Mouse (Mus musculus) right cerebral cortex, postnatal 36 days (tissue): ENCODE data around the gene Wipf1.
A peak's percentile ranks its signal among the peaks of the same experiment; 100 is the strongest.
"Not testable (repeated sequence)": the region's sequence is repeated elsewhere in the genome, so short reads cannot be mapped to it uniquely, and the experiment has no call there.

Source experiments
- DNase-seq, 2 experiments: peaks; one replicate each; pipeline ENCODE4 v3.0.0; 2022; ENCODE audit warnings: low spot score in 2 of 2, mixed read lengths in 1 of 2

Gene Wipf1

GRCm38 (mm10) chr2:73529356-73530330 lies at the start of gene Wipf1:
Wipf1 (minus strand) TSS chr2:73529734.
- peak; percentile 47 to 58 for DNase-seq

- no peak for DNase-seq
Measured at GRCm38 (mm10) chr2:73579168-73579567, 49.6 kb upstream of the Wipf1 start.

DNA sequence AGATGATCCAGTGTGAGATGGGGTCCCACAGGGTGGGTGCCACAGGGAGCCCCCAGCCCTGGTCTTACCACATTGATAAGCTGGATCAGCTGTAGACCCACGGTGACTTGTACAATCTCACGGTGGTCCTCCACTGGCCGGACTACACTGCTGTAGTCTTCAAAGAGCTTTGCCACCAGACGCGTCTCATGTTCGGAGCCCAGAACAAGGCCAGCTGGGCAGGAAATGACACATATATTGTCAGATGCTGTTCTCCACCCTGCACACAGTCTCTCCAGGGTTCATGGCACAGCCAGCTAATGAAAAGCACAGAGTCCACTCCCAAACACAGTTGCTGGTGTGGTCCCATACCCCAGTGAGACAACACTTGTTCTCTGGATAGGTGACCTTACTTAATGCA lies 44.9 kb upstream of the Wipf1 start:
- DNase-seq = no peak

DNA sequence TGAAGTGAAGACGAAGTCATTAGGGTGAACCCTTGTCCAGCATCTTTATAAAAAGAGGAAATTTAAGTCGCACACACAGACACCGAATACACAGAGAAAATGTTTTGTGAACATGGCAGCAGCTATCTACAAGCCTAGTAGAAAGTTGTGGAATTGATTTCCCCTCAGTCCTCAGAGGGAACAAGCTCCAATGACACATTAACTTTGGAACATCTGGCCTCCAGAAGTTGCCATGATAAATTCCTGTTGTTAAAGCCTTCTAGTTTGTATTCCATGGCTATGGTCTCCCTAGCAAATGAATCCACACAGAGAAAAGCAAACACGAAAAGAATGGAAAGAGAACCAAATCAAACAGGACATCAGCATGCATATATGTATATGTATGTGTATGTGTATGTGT lies 44.0 kb upstream of the Wipf1 start:
- DNase-seq = no peak

GRCm38 (mm10) chr2:73572539-73573372 lies 43.2 kb upstream of the Wipf1 start:
- DNase-seq = peak; percentile 85 to 86

- no peak for DNase-seq
Measured at GRCm38 (mm10) chr2:73571901-73572300, 42.4 kb upstream of the Wipf1 start.

GRCm38 (mm10) chr2:73571304-73571703 lies 41.8 kb upstream of the Wipf1 start:
- DNase-seq = no peak

DNA sequence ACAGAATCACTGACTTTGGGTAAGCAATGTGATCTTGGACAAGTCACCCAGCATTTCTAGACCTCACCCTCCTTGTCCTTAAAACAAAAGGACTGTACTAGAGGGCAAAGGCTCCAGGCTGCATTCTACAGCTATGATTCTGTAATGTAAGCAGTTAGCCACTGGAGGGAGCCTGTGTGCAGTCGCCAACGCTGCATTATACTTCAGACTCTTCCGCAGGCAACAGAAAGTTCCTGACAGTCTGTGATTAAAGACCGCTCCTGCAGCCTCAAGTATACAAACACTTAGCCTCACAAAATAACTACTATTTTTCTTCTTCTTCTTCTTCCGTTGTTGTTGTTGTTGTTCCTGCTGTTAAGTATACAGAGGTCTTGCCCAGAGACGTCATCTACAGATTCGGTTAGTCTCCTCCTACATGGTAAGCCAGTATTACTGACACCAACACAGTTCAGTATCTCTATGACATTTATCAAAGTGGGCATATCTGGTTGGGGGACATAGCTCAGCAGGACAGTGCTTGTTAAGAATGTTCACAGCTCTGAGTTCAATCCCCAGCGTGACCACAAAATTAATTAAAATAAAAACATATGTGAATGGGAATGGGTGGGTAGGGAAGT lies 37.6 kb upstream of the Wipf1 start:
- DNase-seq = no peak

- no peak for DNase-seq
Measured at GRCm38 (mm10) chr2:73566162-73566561, 36.6 kb upstream of the Wipf1 start.

GRCm38 (mm10) chr2:73563690-73564089 lies 34.2 kb upstream of the Wipf1 start:
- DNase-seq = no peak

GRCm38 (mm10) chr2:73562656-73563055 lies 33.1 kb upstream of the Wipf1 start:
- DNase-seq = no peak

DNA sequence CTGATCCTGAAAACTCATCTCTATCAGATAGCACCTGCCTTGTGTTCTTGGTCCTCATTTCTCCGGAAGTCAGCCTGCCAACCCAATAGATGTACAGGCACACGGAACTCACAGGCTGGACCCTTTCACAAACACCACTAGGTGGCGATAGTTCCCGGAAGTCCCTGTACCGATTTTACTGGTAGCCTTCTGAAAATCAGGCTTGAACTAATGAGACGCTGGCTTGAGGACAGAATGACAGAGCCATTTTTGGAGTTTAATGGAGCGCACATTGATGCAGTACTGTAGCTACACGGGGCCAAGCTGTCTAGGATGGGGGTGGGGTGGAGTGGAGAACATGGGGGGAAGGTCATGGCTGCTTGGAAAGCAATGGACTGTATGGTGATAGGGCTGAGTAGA lies 32.1 kb upstream of the Wipf1 start:
- DNase-seq = no peak

DNA sequence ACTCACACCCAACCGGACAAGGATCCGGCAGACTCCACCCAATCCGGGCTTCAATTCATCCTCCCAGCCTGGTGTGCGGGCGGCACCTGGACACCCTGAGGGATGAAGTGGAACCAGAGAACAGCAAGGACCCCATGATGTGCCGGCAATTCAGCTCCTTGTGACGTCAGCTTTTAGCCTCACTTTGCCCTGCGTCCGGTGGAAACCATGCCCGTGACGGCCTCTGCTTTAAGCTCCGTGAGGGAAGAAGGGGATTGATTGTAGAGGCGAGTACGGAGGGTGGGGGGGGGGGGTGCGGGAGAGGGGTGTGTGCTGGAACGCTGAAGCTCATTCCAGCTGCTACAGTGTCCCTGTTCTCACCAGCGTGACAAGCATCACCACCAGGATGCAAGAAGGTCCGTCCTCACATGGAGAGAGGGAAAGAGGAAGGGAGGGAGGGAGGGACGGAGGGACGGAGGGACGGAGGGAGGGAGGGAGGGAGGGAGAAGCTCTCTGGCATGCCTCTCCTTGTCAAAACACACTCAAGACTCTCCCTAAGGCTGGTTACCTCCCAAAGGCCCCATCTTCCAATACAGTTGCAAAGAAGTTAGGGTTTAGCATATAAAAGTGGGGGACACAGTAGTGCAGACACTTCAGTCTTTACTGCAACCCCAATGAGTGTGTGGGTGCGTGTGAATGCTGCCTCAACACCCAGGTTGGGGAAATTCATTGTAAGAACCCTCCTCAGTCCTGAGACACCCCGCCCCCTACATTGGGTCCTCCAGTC lies 31.5 kb upstream of the Wipf1 start:
- no peak for DNase-seq

GRCm38 (mm10) chr2:73560445-73560844 lies 30.9 kb upstream of the Wipf1 start:
- DNase-seq = no peak

GRCm38 (mm10) chr2:73557956-73558355 lies 28.4 kb upstream of the Wipf1 start:
- DNase-seq = no peak

- DNase-seq = not testable (repeated sequence)
Measured at GRCm38 (mm10) chr2:73557061-73557460, 27.5 kb upstream of the Wipf1 start.

DNA sequence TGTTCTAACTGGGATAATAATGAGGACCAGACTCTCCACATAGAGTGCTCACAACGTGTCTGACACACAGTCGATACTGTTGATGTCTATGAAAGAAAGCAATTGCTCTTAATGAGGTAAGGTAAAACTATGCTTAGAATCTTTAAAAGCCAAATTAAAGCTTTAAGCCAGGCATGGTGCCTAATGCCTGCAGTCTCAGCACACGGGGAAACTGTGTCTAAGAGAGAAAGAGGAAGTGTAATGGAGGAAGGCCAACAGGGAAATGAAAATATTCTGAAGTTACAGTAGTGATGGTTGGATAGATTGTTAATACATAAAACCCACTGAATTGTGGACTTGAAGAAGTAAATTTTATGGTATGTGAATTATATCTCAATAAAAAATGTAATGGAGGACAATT lies 24.9 kb upstream of the Wipf1 start:
- DNase-seq = no peak

DNA sequence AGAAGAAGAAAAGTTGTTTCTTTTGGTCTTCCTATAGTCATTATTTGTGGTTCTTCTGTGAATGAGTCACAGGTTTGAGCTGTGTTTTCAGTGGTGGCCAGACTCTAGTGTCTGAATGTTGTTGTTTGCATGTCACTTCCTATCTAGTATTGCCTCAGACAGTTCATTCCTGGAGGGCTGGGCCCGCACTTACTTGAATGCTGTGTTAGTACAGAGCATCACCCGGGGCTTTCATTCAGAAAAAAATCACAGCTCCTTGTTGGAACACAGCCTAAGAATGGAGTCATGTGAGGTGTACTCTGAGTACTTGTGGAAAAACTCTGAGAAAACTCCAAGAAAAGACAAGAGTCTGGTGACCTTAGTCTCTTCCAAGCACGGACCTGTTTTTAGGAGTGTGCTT lies 23.4 kb upstream of the Wipf1 start:
- DNase-seq = no peak

GRCm38 (mm10) chr2:73550725-73551124 lies 21.2 kb upstream of the Wipf1 start:
- DNase-seq = no peak

DNA sequence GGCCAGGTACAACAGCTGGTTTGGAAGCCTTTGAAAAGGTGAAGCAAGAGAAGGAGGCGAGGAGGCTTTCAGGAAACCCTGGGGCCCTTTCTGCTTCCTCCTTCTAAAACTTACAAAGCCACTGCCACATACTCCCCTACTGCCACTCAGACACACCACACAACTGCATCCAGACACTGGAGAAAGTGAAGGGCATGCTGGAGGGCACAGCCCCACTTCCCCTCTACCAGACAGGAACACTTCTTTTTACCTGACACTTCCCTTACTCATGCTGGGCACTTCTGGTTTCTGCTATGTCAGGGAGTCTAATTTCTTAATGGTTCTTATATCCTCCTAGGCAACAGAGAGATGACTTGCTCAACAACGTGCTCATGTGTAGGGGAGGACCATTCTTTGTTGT lies 19.0 kb upstream of the Wipf1 start:
- DNase-seq = no peak

GRCm38 (mm10) chr2:73547256-73547655 lies 17.7 kb upstream of the Wipf1 start:
- no peak for DNase-seq
